Mouse (Mus musculus): ENCODE results near the gene Tbc1d5. TPM values are rescaled to one million over a fixed set of nuclear protein-coding genes. Genes with fewer than 3 reads are reported as not detected.

Tbc1d5 gene
- 10 to 100 TPM; 17.3 to 23.9 TPM for polyA plus RNA-seq (2017; shearing (Covaris generic))

DNA sequence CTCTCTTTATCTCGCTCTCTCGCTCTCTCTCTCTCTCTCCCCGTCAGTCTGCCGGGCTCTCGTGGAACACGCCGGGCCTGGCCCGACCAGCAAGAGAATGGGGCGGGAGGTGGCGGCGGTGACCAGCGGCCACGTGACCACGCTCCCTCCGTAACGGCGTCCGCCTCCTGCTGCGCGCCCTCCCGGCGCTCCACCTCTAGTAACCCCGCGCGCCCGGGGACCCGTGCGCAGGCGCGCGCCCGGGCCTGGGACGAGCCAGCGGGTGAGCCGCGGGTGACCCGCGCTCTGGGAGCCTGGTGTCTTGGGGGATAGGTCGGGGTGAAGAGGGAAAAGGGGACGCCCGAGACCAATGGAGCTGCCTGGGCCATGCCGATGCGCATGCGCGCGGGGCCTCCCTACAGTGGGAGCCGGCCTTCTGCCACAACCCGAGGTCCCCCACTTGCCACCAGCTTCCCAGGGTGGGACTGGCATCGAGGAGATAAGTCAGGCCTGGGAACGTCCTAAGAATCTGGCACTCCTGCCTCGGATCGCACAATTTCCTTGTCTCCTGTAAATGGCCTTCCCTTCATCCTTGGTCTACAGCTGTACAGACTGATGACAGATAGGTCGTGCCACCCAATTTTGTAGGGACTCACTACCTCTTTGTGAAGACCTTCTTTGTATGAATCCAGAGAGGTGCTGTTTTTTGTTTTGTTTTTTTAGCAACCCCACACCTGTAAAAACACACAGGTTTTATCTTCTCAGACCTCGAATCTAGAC is at the start of gene Tbc1d5:
TSS of gene Tbc1d5 (minus strand) at position 158 of the 759 bp plus-strand sequence.
- ATAC-seq, result peak; percentile 80

DNA sequence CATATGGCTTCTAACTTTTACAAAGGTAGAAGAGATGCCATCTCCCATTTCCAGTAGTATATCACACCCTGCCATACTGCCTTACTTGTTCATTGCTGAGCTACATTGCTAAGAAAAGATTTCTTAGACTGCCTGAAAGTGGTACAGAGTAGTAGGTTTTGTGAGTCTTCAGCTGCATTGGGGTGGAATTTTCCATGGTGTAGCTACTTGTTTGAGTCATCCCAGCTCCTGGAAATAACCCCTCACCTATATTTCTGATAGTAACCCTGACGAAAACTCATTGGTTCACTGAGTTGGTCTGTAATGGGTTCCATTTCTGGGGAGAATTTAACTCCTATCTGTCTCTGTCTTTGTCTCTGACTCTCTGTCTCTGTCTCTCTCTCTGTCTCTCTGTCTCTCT is 46.9 kb upstream of the Tbc1d5 start:
- no peak for ATAC-seq

DNA sequence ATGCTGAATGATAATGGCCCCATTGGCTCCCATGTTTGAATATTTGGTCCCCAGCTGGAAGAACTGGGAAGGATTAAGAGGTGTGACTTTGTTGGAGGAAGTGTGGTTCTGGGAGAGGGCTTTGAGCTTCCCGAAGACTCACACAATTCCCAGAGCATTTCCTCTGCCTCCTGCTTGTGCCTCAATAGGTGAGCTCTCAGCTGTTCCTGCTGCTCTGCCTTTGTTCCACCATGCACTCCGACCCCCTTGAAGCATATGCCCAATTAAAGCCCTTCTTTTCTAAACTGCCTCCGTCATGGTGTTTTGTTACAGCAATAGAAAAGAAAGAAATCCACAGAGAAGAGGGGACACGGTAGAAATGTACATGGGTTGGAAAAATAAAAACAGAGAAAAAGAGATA is 44.0 kb upstream of the Tbc1d5 start:
- no peak for ATAC-seq

DNA sequence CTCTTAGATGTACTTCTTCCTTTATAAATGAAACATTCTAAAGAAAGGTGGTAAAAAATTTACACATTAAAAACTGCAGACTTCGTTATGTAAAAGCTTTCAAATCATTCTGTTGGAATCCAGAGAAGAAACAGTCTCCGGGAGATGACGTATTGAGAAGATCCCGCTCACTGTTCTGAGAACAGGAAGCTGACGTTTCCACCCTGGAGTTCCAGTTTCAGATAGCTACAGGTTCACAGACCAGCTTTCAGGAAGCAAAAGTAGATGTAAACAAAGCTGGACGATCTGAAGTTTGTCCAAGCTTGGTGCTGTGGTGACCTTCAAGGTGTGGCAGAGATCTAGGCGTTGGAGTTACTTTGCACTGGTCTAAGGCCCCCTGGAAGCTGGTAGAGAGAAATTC is 41.9 kb upstream of the Tbc1d5 start:
- ATAC-seq, result no peak

DNA sequence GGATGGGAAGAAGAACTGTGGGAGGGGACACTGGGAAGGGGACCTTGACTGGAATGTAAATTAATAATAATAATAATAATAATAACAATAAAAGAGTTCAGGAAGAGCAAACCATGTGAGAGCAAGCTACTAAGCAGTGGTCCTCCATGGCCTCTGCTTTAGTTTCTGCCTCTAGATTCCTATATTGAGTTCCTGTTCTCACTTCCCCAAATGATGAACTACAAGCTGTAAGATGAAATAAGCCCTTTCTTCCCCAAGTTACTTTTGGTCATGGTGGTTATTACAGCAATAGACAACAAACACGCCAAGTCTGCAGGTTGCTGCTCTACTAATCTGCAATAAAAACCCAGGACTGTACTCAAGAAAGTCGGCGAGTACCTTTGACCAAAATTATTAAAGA is 40.7 kb upstream of the Tbc1d5 start:
- ATAC-seq, result no peak

DNA sequence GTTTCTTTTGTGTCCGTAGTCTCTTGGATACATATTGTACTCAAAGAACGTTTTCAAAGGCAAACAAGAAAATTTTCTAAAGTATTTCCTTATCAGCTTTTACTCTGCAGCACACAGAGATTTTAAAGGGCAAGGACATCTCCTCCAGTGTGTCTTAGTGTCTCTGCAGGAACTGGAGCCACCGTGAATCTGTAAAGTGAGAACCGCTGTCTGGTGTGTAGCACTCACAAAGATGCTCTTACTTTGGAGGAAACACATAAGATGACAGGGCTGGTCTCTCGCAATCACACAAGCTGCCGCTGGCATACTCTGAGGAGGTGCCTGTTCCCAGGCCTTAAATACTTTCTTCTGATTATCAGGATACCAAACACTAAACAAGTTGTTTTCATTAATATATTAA is 37.3 kb upstream of the Tbc1d5 start:
- no peak for ATAC-seq

DNA sequence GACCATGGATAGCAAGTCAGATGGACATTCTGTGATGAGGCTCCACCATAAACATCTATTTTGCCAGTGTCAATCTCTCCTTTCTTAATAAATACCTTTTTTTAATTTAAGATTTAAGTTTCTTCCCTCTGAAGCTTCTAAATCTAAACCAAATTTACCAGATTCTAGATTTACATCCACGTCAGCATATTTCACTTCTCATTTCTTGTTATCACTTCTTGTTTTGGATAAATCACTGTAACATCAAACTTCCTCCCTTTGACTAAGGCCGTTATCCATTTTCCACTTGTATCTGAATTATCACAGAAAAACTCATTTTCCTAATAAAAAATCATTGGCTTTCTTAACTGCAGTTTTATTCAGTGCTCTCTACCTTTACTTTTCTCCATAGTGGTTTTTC is 30.4 kb upstream of the Tbc1d5 start:
- ATAC-seq, result no peak

DNA sequence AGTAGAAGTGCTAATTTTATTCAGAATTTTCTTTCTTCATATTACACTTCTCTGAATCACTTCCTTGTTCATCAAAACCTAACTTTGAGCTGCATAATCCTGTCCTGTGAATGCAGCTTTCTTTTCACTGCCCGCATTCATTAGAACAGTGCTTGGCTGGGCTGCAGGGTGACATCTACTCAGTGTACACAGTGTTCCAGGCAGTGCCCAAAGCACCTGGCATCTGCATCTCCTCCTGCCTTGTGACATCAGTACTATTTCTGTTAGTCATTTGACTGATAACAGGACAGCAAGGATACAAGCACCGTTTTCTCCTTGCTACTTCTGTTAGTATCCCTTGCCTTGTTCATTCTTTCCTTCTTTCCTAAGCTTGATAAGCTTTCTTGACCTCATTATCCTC is 25.5 kb upstream of the Tbc1d5 start:
- no peak for ATAC-seq

DNA sequence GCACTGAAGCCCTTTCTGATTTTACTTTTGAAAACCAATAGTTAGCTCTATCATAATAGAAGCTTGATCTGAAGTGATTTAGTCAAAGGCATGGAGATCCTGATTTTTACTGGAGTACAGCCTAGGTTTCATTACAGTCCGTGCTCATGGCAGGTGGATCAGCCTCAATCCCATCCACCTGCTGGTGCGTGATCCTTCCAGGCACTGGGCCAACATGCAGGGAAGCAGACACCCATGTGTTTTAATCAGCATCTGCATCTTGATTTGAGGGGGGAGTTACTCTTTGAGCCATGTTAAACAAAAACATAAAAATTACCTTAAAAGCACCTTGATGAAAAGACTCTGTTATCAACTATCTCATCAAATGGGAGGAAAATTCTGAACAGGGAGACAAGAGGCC is 16.4 kb upstream of the Tbc1d5 start:
- ATAC-seq, result no peak

DNA sequence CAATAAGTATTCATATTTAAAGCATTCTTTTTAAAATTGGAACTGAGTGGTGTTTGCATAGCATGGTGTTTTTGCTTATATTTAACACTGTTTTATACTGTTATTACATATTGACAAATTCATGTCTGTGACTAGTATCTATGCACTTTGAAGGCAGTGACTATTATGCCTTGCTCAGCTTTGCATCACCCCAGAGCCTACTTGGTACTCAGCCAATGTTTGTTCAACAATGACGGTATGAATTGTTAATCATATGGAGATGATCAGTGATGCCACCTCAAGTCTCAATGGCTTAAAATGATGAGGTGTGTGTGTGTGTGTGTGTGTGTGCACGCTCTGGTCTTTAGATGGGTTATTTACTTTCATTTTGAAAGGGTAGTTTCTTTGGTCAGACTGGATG is 15.6 kb upstream of the Tbc1d5 start:
- ATAC-seq, result no peak

DNA sequence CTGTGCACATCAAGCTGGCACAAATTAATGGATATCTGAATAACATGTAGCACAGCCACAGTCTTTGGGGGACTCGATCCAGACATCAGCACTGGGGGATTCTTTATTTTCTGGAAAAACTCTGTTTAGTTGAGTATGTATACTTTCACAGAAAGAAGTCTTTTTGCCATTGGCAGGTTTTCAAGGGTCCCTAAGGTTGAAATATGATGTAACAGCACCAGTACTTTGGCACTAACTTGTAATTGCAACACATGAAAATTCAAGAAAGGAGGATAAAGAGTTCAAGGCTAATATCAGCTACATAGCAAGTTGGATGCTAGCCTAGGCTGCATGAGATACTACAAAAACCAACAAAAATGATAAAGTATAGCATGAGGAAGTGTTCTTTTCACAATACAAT is 12.2 kb upstream of the Tbc1d5 start:
- no peak for ATAC-seq

DNA sequence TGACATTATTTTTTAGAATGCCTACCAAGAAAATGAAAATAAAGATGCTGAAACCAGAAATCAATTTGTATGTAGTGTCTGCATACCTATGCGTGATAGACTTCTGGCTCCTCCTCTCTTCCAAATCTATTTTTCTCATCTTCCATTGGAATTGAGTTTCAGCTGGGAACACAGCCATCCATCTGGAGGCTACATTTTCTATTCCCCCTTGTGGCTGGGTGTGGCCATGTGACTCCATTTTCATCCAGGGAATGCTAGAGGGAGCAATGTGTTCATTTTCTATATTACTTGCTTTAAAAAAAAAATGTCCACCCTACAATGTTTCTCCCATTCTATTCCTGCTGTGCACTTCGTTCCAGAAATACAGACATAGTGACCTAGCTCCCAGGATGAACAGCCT is 3.6 kb upstream of the Tbc1d5 start:
- ATAC-seq, result no peak

DNA sequence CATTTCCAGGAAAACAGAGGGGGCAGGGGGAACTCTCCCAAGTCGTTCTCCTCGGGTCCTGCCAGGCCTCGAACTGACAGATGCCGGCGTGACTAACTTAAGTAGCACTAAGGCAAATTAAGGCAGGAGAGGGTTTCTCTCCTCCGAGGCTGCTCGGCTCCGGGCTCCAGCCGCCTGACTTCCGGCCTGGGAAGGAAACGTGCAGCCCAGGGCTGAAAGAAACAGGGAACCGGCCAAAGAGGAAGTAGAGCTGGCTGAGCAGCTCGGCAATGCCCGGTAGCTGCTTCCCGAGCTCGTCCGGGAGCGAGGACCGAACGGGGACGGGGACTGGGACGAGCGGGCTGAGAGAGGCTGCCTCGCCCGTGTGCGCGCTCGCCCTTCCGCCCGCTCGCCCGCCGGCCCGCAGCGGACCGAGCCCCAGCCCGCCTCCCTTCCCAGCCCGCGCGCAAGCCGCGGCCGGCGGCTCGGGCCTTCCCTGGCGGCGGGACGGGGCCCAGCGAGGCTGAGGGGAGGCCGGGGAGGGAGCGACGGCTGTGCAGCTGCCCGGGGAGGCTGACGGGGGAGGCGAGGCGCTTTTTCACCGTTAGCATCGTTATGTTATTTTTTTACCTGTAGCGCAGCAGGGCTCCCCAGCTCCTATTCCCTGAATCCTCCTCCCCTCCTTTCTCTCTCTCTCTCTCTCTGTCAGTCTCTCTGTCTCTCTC is 509 bp downstream of the Tbc1d5 start:
- ATAC-seq, result peak; percentile 59

DNA sequence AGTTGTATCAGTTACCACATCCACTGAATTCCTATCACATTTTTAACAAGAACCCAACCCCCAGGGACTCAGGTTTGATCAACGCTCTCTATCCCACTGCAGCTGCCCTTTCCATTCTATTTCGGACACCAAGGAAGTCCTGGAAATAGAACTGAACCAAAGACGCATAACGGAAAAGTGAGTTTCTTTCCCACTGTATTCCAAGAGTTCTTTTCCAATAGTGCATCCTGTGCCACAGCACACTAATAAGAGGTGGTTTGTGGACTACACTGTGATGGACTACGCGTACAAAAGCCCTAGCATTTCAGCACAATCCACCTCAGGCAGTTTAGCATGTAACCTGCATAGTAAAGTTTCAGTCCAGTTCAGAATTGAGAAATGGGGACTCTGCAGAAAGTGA is 1.2 kb downstream of the Tbc1d5 start:
- ATAC-seq, result no peak

DNA sequence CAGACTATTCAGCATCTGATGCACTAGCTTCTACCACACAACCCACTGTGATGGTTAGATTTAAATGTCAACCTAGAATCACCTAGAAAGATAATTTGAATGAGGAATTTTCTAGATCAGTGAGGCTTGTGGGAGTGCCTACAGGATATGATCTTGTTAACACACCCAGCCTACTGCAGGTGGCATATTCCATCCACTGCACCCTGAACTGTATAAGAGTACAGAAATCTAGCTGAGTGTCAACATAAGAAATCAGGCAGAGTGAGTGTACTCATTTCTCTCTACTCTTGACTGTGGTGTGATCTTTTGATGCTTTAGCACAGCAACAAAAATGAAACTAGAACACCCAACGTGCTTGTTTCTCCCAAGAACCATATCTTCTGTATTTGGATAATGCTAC is 6.8 kb downstream of the Tbc1d5 start:
- peak; percentile 34 for ATAC-seq

DNA sequence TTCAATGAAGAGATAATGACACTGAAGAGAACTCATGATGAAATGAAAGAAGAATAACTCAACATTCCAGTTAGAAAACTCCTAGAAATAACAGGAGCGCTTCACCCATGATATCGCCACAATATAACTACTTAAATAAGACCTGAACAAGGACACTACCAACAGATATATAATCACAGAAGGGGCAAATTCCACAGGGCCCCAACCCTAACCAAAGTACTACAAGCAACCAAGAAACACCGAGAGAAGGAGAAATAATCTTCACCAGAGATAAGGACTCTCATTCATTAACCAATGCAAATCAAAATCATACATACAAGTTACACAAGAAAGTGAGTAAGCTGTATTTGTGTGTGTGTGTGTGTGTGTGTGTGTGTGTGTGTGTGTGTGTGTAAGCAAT is 7.6 kb downstream of the Tbc1d5 start:
- ATAC-seq, result no peak

DNA sequence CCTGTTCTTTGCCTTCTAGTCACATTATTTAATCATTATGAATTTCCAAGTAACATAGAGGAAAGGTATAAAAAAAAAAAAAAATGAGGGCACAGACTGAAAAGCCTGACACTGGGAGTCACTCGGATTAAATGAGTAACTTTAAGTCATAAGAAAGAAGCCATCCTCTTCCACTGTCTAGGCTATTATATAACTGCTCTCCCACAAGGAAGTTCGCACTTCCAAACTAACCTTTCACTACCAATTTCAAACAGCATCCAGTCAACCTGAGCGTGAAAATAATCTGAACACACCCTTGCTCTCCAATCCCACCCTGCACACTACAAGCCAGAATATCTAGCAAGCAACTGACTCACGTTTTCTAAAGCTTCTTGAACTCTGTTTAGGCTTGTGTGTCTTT is 9.2 kb downstream of the Tbc1d5 start:
- ATAC-seq, result no peak

DNA sequence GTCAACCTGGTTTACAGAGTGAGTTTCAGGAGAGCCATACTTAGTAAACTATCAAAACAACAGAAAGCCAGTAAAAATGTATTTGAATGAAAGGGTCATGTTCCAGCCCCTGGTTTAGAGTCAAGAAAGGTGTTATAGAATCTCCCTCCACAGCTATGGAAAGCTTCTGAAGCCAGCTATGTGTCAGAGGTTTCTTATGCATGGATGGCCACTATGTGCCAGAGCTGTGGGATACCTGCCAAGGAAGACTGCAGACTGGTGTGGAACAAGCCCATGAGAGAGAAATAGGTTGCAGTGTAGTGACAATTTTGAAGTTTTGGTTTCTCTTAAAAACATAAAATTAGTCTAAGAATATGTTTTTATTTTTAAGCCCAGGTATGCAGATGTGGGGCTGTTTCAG is 16.8 kb downstream of the Tbc1d5 start:
- no peak for ATAC-seq

DNA sequence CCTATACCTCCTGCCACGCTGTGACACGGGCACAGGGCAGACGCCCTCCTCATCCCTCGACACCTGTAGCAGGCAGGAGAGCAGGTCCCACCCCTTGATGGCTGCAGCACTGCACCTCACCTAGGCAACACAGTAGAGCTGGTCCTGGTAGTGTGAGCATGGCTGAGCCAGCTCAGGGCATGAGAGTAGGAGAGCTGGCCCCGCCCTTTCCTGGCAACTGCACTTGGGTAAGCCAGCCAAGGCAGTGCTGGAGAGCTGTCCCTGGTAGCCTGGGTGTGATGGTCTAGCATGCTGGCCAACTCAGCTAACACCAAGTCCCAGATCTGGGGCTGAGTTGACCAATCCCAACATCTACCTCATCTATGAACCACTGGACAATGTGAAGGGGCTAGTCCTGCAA is 19.9 kb downstream of the Tbc1d5 start:
- ATAC-seq, result no peak

DNA sequence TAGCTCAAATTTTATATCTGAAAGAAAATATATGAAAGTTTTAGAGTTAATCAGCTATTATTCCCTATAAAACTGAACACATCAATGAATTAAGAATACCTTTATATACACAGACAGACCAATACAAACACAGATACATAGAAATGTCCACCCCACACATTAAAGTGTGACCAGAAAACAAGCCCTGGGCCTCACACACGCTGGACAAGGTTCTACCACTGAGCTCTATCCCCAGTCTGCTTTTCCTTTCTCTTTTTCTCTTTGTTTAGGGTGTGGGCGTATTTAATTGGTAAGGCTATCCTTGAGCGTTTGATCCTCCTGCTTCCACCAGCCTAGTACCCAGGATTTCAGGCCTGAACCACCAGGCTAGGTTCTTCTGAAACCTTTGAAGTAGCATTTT is 28.2 kb downstream of the Tbc1d5 start:
- no peak for ATAC-seq

DNA sequence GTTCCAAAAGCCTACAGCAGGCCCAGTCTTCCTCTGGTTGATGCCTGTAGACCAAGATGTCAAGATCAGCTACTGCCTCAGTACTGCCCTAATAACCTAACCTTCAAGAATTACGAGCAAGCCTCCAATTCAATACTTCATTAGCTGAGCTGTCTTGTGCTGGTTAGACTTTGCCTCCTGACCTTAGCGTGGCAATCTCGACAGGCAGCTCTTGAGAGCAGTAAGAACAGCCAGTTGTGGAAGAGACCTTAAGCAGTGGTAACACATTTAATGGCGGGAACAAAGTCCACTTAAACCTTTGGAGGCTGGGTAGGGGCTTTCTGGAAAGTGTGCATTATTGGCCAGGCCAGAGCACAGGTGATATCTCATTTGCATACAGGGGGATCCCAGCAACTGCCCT is 34.2 kb downstream of the Tbc1d5 start:
- ATAC-seq, result no peak

DNA sequence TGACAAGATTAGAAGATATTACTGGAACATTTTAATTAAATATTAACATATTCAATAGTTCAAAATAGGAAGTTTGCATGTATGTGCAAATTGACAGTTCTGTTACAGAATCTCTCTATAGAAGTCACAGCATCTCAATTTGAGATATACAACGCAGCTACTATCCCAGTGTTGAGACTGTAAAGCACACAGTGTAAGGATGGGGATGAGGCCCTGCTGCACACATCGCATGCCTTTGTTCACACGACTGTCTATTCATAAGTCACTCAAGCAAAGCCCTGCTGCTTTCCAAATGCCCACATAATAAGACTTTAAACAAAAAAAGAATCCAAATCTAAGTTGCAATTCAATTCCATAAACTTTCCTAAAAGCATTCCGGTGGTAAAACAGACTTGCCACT is 37.1 kb downstream of the Tbc1d5 start:
- ATAC-seq, result no peak

DNA sequence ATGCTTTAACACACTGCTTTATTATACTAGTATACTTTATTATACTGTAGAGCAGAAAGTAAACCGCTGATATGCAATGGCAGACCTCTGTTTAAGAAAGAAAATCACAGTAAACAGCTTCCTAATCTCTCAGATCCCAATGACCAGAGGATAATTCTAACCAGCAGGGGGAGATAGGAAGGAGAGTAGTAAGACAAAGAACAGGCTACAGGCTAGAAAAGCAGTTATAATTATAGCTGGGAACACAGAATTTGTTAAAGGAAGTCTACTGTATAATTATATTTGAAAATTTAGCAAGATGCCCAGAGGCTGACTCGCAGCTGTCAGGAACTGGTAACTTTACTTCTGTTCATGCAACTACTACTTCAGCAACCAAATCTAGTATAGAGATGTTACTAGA is 68.0 kb downstream of the Tbc1d5 start:
- no peak for ATAC-seq

DNA sequence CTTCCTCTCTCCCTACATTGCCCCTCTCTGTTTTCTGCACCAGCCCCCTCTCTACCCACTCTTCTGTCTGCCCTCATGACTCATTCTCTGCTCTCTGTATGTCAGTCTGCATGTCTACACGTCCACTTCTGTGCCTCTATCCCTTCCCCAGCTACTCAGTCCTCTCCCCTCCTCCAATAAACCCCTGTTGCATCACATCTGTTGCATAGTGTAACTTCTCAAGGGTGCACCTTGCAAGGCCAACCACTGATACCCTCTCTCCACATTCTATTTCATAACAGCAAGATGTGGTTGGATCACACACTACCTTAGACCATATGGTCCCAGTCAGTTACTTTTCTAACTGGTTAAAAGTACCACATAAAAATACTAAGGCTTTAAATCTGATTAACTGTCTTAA is 74.9 kb downstream of the Tbc1d5 start:
- no peak for ATAC-seq

DNA sequence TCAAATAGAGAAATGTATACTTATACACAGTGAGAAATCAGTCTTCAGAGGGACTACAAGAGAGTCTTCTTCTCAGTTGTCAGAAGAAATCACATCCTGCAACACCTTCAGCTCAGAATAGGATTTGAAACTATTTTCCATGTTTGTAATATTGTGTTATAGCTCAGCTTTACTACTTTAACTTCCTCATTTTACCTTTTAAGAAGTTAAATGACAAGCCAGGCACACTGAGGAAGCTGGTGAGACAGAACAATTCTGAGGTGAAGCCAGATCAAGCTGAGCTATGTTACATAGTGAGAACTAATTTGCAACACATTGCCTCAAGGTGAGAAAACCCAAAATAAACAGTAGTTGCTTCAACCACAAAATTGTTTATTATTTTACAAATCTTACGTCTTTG is 135.3 kb downstream of the Tbc1d5 start:
- ATAC-seq, result no peak
